Mouse (Mus musculus): ENCODE data around the gene Taar8a.

- TF ChIP-seq CTCF (IDR thresholded peaks at IDR 0.05; ENCODE audit: borderline replicate concordance, insufficient read depth, low read length) (no peak), POLR2A (IDR thresholded peaks at IDR 0.05; ENCODE audit: low read depth, low read length) (no peak)
Observed at GRCm38 (mm10) chr10:24108236-24108635, 31.9 kb downstream of the Taar8a start.

All from embryonic fibroblast, embryonic 13.5 days (primary cell).